Mouse (Mus musculus): ENCODE measurements around the gene Galr2. TPM values are rescaled to one million over a fixed set of nuclear protein-coding genes. Genes with fewer than 3 reads are reported as not detected.

The Galr2 gene
- polyA plus RNA-seq, 1 experiment from 2014 or later, result 0.31 TPM

DNA sequence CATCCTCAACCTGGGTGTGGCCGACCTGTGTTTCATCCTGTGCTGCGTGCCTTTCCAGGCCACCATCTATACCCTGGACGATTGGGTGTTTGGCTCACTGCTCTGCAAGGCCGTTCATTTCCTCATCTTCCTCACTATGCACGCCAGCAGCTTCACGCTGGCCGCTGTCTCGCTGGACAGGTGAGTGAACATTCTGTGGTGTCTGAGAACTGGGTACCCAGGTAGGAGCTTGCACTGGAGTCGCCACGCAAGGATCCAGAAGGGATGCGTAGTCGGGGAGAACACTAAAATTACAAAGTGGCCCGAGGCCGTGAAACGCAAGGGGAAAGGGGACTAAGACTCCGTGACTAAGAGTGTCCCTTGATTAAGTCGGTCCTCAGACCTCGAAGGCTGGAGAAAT, 932 bp downstream of the Galr2 start:
- H3K36me3 ChIP-seq (ENCODE audit: control insufficient read depth, insufficient read depth, low read length), result no peaks in the 10 kb centered on the region
- peaks cover 50% of the 10 kb centered on the region for H3K27me3 ChIP-seq (replicated peaks; ENCODE audit: control insufficient read depth, insufficient read depth, low read length)
- WGBS, result 3% methylated on average over 18 of the region's 18 CpGs
- no peaks in the 10 kb centered on the region for H3K9me3 ChIP-seq (ENCODE audit: control insufficient read depth, low read length)
- H3K4me2 ChIP-seq (ENCODE audit: low read depth, low read length), result peak overlapping the region; percentile 56
- no peak overlapping the region for H3K27ac ChIP-seq (ENCODE audit: low read length)
- H3K4me3 ChIP-seq (ENCODE audit: low read length), result peak overlapping the region; percentile 43
- ATAC-seq, result no peak
- H3K9ac ChIP-seq (ENCODE audit: low read depth, low read length), result peak overlapping the region; percentile 53
- H3K4me1 ChIP-seq (ENCODE audit: control insufficient read depth, insufficient read depth, low read length), result peaks cover 27% of the 10 kb centered on the region

DNA sequence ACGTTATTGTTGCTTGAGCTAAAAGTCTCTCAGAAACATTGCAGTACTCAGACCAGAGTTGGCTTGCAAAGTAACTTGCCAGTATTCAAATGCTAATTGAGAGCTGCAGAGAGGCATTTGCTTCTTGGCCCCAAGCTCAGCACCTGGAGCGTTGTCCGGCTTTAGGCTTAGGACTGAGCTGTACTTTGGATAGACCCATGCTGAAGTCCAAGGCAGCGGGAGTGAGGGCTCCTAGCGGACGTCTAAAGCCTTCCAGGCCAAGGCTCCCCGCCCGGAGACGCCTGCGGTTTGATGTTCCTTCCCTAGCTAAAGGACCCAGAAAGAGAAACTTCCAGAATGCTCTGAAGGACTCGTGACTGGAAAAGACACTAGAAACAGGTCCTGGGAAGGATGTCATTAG, 1.4 kb downstream of the Galr2 start:
- ATAC-seq, result no peak
- no peak overlapping the region; the same call in 1 of the 2 replicates for H3K4me3 ChIP-seq (ENCODE audit: low read length)
- no peak overlapping the region for H3K27ac ChIP-seq (ENCODE audit: low read length)
- no peak overlapping the region for H3K4me2 ChIP-seq (ENCODE audit: low read depth, low read length)
- H3K36me3 ChIP-seq (ENCODE audit: control insufficient read depth, insufficient read depth, low read length), result no peaks in the 10 kb centered on the region
- H3K27me3 ChIP-seq (replicated peaks; ENCODE audit: control insufficient read depth, insufficient read depth, low read length), result peaks cover 50% of the 10 kb centered on the region
- peaks cover 28% of the 10 kb centered on the region for H3K4me1 ChIP-seq (ENCODE audit: control insufficient read depth, insufficient read depth, low read length)
- H3K9ac ChIP-seq (ENCODE audit: low read depth, low read length), result no peak overlapping the region
- 1% methylated on average over 11 of the region's 11 CpGs for WGBS
- H3K9me3 ChIP-seq (ENCODE audit: control insufficient read depth, low read length), result no peaks in the 10 kb centered on the region

DNA sequence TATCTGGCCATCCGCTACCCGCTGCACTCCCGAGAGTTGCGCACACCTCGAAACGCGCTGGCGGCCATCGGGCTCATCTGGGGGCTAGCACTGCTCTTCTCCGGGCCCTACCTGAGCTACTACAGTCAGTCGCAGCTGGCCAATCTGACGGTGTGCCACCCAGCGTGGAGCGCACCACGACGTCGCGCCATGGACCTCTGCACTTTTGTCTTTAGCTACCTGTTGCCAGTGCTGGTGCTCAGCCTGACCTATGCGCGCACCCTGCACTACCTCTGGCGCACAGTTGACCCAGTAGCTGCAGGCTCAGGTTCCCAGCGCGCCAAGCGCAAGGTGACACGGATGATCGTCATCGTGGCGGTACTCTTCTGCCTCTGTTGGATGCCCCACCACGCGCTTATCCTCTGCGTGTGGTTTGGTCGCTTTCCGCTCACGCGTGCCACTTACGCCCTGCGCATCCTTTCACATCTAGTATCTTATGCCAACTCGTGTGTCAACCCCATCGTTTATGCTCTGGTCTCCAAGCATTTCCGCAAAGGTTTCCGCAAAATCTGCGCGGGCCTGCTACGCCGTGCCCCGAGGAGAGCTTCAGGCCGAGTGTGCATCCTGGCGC, 2.3 kb downstream of the Galr2 start:
- Histone ChIP-seq H3K27me3 (replicated peaks; ENCODE audit: control insufficient read depth, insufficient read depth, low read length) (peaks cover 50% of the 10 kb centered on the region), H3K9me3 (ENCODE audit: control insufficient read depth, low read length) (no peaks in the 10 kb centered on the region), H3K4me1 (ENCODE audit: control insufficient read depth, insufficient read depth, low read length) (peaks cover 33% of the 10 kb centered on the region), H3K27ac (ENCODE audit: low read length) (no peak overlapping the region), H3K36me3 (ENCODE audit: control insufficient read depth, insufficient read depth, low read length) (no peaks in the 10 kb centered on the region), H3K4me2 (ENCODE audit: low read depth, low read length) (no peak overlapping the region), H3K4me3 (ENCODE audit: low read length) (no peak overlapping the region; the same call in 1 of the 2 replicates), H3K9ac (ENCODE audit: low read depth, low read length) (no peak overlapping the region)
- no peak for ATAC-seq
- WGBS, result 9% methylated on average over 48 of the region's 48 CpGs

DNA sequence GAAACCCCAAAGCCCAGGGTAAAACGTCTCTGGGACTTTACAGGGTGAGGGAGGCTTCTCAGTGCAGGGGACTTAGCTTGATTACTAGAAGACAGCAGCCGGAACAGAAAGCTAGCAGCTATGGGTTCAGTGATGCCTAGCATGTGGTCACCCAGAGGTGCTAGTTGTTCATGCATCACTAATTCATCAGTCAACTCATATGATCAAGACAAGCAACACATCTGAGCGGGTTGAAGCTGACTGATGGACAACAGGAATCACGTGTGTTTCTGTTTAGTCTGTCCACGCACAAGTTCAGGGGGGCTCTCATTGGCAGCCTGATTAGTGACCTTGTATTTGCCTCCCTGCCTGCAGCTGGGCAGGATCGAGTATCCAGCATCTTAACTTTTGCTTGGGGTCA, 3.2 kb downstream of the Galr2 start:
- Histone ChIP-seq H3K27me3 (replicated peaks; ENCODE audit: control insufficient read depth, insufficient read depth, low read length) (peaks cover 50% of the 10 kb centered on the region), H3K9ac (ENCODE audit: low read depth, low read length) (no peak overlapping the region), H3K27ac (ENCODE audit: low read length) (no peak overlapping the region), H3K4me2 (ENCODE audit: low read depth, low read length) (no peak overlapping the region), H3K4me3 (ENCODE audit: low read length) (no peak overlapping the region), H3K9me3 (ENCODE audit: control insufficient read depth, low read length) (no peaks in the 10 kb centered on the region), H3K36me3 (ENCODE audit: control insufficient read depth, insufficient read depth, low read length) (no peaks in the 10 kb centered on the region), H3K4me1 (ENCODE audit: control insufficient read depth, insufficient read depth, low read length) (peaks cover 33% of the 10 kb centered on the region)
- WGBS, result 40% methylated on average over 6 of the region's 6 CpGs
- ATAC-seq, result no peak

DNA sequence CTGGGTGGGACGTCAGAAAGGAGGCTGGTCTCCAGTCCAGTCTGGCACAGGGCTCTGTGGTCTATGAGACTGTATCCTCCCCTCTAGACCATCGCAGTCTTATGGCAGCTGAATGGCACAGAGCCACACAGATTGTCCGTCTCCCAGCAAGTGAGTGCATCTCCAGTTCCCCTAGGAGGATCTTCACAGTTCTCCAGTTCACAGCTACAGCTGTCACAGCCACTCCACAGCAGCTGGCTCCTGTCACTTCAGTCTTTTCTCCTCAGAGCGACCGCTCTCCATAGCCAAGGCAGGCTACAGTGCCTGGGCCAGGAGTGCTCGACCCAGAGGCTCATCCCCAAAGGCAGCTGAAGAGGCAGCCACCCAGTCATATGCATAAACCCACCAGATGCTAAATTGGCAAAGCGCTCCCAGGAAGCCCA, 5.0 kb downstream of the Galr2 start:
- H3K4me1 ChIP-seq (ENCODE audit: control insufficient read depth, insufficient read depth, low read length), result peaks cover 33% of the 10 kb centered on the region
- peak; percentile 60 for ATAC-seq
- WGBS, result 60% methylated on average over 7 of the region's 7 CpGs

DNA sequence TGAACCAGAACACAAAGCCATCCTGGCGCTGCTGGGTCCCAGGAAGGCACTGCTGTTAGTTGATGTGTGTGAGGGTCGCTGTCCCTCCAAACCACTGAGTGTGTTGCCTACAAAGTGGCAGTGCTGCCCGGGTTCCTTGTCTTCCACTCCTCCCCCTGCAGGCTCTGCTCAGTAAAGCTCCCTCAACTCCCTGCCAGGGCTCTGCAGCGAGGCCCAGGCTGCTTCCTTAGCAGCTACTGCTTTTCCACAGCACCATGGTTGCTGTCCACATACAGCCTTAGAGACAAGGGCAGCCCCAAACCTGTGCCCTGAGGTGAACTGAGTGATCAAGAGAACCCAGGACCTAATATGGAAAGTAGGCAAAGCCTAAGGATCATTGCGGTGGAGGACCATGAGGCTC, 6.6 kb downstream of the Galr2 start:
- Histone ChIP-seq H3K27me3 (replicated peaks; ENCODE audit: control insufficient read depth, insufficient read depth, low read length) (peaks cover 27% of the 10 kb centered on the region), H3K9ac (ENCODE audit: low read depth, low read length) (0 out of 2 replicates have a peak overlapping the region, but pooled peaks have one; percentile 15), H3K4me1 (ENCODE audit: control insufficient read depth, insufficient read depth, low read length) (peaks cover 19% of the 10 kb centered on the region), H3K9me3 (ENCODE audit: control insufficient read depth, low read length) (no peaks in the 10 kb centered on the region), H3K36me3 (ENCODE audit: control insufficient read depth, insufficient read depth, low read length) (peaks cover 5% of the 10 kb centered on the region; the same call in 1 of the 2 replicates), H3K4me2 (ENCODE audit: low read depth, low read length) (no peak overlapping the region), H3K4me3 (ENCODE audit: low read length) (no peak overlapping the region), H3K27ac (ENCODE audit: low read length) (no peak overlapping the region)
- no peak for ATAC-seq
- WGBS, result 75% methylated on average over 5 of the region's 5 CpGs

More for the DNA sequence above, 5.0 kb downstream of the Galr2 start:
- H3K9ac ChIP-seq (ENCODE audit: low read depth, low read length), result no peak overlapping the region
- no peak overlapping the region for H3K4me3 ChIP-seq (ENCODE audit: low read length)
- H3K36me3 ChIP-seq (ENCODE audit: control insufficient read depth, insufficient read depth, low read length), result no peaks in the 10 kb centered on the region
- H3K27me3 ChIP-seq (replicated peaks; ENCODE audit: control insufficient read depth, insufficient read depth, low read length), result peaks cover 42% of the 10 kb centered on the region
- peak overlapping the region; percentile 42; the same call in 1 of the 2 replicates for H3K27ac ChIP-seq (ENCODE audit: low read length)
- no peak overlapping the region for H3K4me2 ChIP-seq (ENCODE audit: low read depth, low read length)
- no peaks in the 10 kb centered on the region for H3K9me3 ChIP-seq (ENCODE audit: control insufficient read depth, low read length)

DNA sequence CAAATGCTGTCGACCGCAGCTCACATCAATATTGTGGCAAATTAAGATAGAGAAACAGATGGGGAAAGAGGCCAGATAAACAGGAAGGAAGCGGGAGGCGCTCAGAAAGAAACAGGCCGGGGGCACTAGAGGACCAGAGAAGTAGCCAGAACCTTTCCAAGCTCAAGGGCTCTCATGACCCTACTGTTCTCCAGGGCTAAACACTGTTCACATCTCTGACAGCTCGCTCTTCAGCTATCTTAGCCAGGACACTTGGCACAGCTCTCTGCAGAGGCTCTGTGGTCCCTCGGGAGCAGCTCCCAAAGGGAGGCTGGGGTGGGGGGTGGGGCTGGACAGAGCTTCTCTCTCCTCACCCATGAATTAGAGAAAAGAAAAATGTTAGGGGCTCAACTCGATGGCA, 9.8 kb downstream of the Galr2 start:
- 62% methylated on average over 8 of the region's 8 CpGs for WGBS
- H3K4me2 ChIP-seq (ENCODE audit: low read depth, low read length), result no peak overlapping the region
- 0 out of 2 replicates have a peak overlapping the region, but pooled peaks have one; percentile 42 for H3K27ac ChIP-seq (ENCODE audit: low read length)
- no peaks in the 10 kb centered on the region for H3K27me3 ChIP-seq (replicated peaks; ENCODE audit: control insufficient read depth, insufficient read depth, low read length)
- peaks cover 5% of the 10 kb centered on the region; the same call in 1 of the 2 replicates for H3K36me3 ChIP-seq (ENCODE audit: control insufficient read depth, insufficient read depth, low read length)
- no peaks in the 10 kb centered on the region for H3K9me3 ChIP-seq (ENCODE audit: control insufficient read depth, low read length)
- no peak overlapping the region for H3K4me3 ChIP-seq (ENCODE audit: low read length)
- H3K9ac ChIP-seq (ENCODE audit: low read depth, low read length), result no peak overlapping the region
- ATAC-seq, result no peak
- peaks cover 18% of the 10 kb centered on the region for H3K4me1 ChIP-seq (ENCODE audit: control insufficient read depth, insufficient read depth, low read length)

DNA sequence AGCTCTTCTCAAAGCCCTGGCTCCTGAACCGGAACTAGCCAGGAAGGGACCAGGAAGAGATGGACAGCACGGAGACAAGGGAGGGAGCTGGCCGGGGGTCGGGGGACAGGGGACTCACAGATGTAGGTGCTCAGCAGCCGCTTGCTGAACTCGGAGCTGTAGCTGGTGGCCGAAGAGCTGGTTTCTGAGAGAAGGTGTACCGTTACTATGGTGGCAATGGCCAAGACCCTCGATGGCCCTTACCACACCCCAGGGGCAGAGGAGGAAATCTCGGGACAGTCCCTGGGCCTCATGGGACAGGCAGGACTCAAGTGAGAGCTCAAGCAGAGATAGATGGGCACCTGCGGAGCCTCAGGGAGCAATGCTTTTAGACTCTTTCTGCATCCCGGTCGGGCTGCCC, 11.7 kb downstream of the Galr2 start:
- H3K27me3 ChIP-seq (replicated peaks; ENCODE audit: control insufficient read depth, insufficient read depth, low read length), result no peaks in the 10 kb centered on the region
- no peak overlapping the region for H3K4me2 ChIP-seq (ENCODE audit: low read depth, low read length)
- H3K36me3 ChIP-seq (ENCODE audit: control insufficient read depth, insufficient read depth, low read length), result peaks cover 5% of the 10 kb centered on the region; the same call in 1 of the 2 replicates
- no peak for ATAC-seq
- no peak overlapping the region for H3K9ac ChIP-seq (ENCODE audit: low read depth, low read length)
- WGBS, result 93% methylated on average over 13 of the region's 13 CpGs
- H3K4me1 ChIP-seq (ENCODE audit: control insufficient read depth, insufficient read depth, low read length), result peaks cover 13% of the 10 kb centered on the region
- H3K9me3 ChIP-seq (ENCODE audit: control insufficient read depth, low read length), result no peaks in the 10 kb centered on the region
- H3K27ac ChIP-seq (ENCODE audit: low read length), result no peak overlapping the region
- H3K4me3 ChIP-seq (ENCODE audit: low read length), result no peak overlapping the region

DNA sequence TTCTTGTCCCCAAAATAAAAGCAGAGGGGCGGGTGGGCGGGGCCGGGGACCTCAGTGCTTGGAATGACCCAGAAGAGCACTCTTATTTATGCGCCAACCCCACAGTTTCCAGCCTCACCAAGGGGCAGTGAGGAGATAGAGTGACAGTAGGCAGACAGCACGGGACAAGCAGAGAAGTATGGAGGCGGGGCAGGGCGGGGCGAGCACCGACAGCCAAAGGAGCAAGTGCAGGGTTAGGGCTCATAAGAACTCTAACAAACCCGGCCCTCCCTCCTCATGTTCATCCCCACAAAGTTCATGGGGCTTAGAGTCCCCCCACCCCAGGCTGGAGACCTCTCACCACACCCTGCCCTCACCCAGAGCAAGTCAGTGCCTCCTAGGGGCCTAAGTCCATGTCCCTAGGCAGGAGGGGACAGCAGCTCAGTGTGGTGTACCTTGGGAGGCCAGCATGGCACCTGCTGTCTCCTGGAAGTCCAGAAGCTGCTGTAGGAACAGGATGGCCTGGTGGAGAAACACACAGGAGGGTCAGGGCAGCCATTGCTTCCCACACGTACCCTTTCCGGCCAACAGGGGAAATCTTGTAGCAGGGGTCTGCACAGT, 12.9 kb downstream of the Galr2 start:
- peaks cover 11% of the 10 kb centered on the region for H3K4me1 ChIP-seq (ENCODE audit: control insufficient read depth, insufficient read depth, low read length)
- H3K27ac ChIP-seq (ENCODE audit: low read length), result peak overlapping the region; percentile 51; the same call in 1 of the 2 replicates
- ATAC-seq, result peak; percentile 79
- peak overlapping the region; percentile 40; the same call in 1 of the 2 replicates for H3K9ac ChIP-seq (ENCODE audit: low read depth, low read length)
- no peaks in the 10 kb centered on the region for H3K9me3 ChIP-seq (ENCODE audit: control insufficient read depth, low read length)
- H3K27me3 ChIP-seq (replicated peaks; ENCODE audit: control insufficient read depth, insufficient read depth, low read length), result no peaks in the 10 kb centered on the region
- peaks cover 5% of the 10 kb centered on the region; the same call in 1 of the 2 replicates for H3K36me3 ChIP-seq (ENCODE audit: control insufficient read depth, insufficient read depth, low read length)
- no peak overlapping the region for H3K4me2 ChIP-seq (ENCODE audit: low read depth, low read length)
- WGBS, result 74% methylated on average over 12 of the region's 12 CpGs
- H3K4me3 ChIP-seq (ENCODE audit: low read length), result no peak overlapping the region
